Mouse (Mus musculus) heart, embryonic 13.5 days (tissue): Measurements from ENCODE around the gene Samsn1. TPM values are rescaled to one million over a fixed set of nuclear protein-coding genes. Genes with fewer than 3 reads are reported as not detected.
"Not testable (repeated sequence)": the region's sequence is repeated elsewhere in the genome, so short reads cannot be mapped to it uniquely, and the experiment has no call there.

Source experiments
- ATAC-seq: fragments of 200-750 bp; cut with Nextera tagmentation; 2 replicates; pipeline ENCODE4 v1.8.0; 2017; ENCODE audit warnings: moderate TSS enrichment; ENCODE audit not compliant: insufficient number of reproducible peaks, low FRiP score, low TSS enrichment; ENCODE audit errors: extremely low read depth
- H3K27ac ChIP-seq: fragments of 300-500 bp; sonication (generic); replicated peaks from 2 replicates; pipeline ENCODE4 v1.5.1; 2015; ENCODE audit warnings: moderate library complexity, mild to moderate bottlenecking, inconsistent platforms
- H3K27me3 ChIP-seq: fragments of 300-500 bp; sonication (generic); replicated peaks from 2 replicates; pipeline ENCODE4 v1.6.1; 2015; ENCODE audit warnings: mild to moderate bottlenecking, inconsistent platforms
- H3K36me3 ChIP-seq: fragments of 300-500 bp; sonication (generic); 2 replicates; pipeline ENCODE4 v1.6.1; 2015; ENCODE audit warnings: mild to moderate bottlenecking, inconsistent platforms
- H3K4me1 ChIP-seq: fragments of 300-500 bp; sonication (generic); 2 replicates; pipeline ENCODE4 v1.6.1; 2015; ENCODE audit warnings: inconsistent platforms
- H3K4me2 ChIP-seq: fragments of 300-500 bp; sonication (generic); 2 replicates; pipeline ENCODE4 v1.6.1; 2015; ENCODE audit warnings: inconsistent platforms, mild to moderate bottlenecking, moderate library complexity
- H3K4me3 ChIP-seq: fragments of 300-500 bp; sonication (generic); 2 replicates; pipeline ENCODE4 v1.5.1; 2015; ENCODE audit warnings: moderate library complexity, mild to moderate bottlenecking, inconsistent platforms
- H3K9ac ChIP-seq: fragments of 300-500 bp; sonication (generic); 2 replicates; pipeline ENCODE4 v1.6.1; 2015; ENCODE audit warnings: inconsistent platforms, mild to moderate bottlenecking, moderate library complexity
- H3K9me3 ChIP-seq: fragments of 300-500 bp; sonication (generic); 2 replicates; pipeline ENCODE4 v1.6.1; 2016; ENCODE audit warnings: inconsistent platforms
- WGBS: fragments of 180-500 bp; shearing (Covaris S2); methylation state at CpG from one replicate; pipeline ENCODE4 v1.1.7; 2015; ENCODE audit warnings: mixed read lengths; 5-methylcytosine and 5-hydroxymethylcytosine counted together
- polyA plus RNA-seq: library from polyadenylated mRNA; unstranded; fragments of >200 nt; fragmentation: Nextera tagmentation; extraction: Ambion mirVana; gene quantifications from 2 replicates; pipeline ENCODE4 v1.2.1, GENCODE M21; 2015

Gene Samsn1
- polyA plus RNA-seq, 1 experiment from 2014 or later, result 2.1 TPM

- H3K27ac ChIP-seq, result no peak overlapping the region
- H3K4me1 ChIP-seq, result no peaks in the 10 kb centered on the region
- no peak overlapping the region for H3K4me2 ChIP-seq
- H3K9me3 ChIP-seq, result no peaks in the 10 kb centered on the region
- H3K4me3 ChIP-seq, result no peak overlapping the region
- WGBS, result 89% methylated on average over 9 of the region's 9 CpGs
- H3K9ac ChIP-seq, result no peak overlapping the region
- no peak for ATAC-seq
- no peaks in the 10 kb centered on the region for H3K36me3 ChIP-seq
- no peaks in the 10 kb centered on the region for H3K27me3 ChIP-seq
These were observed 179.5 kb downstream of the Samsn1 start for GRCm38 (mm10) chr16:75842569-75842968.

- no peak for ATAC-seq
- Histone ChIP-seq H3K4me3 (no peak overlapping the region), H3K9me3 (no peaks in the 10 kb centered on the region), H3K9ac (no peak overlapping the region), H3K4me2 (no peak overlapping the region), H3K36me3 (no peaks in the 10 kb centered on the region), H3K27me3 (no peaks in the 10 kb centered on the region), H3K4me1 (no peaks in the 10 kb centered on the region), H3K27ac (no peak overlapping the region)
- WGBS, result 76% methylated on average over 5 of the region's 5 CpGs
These were observed 184.2 kb downstream of the Samsn1 start for GRCm38 (mm10) chr16:75837728-75838451.

- Histone ChIP-seq H3K4me1 (peaks cover 12% of the 10 kb centered on the region), H3K9ac (no peak overlapping the region), H3K9me3 (no peaks in the 10 kb centered on the region), H3K4me2 (peak overlapping the region; percentile 30), H3K4me3 (no peak overlapping the region), H3K36me3 (no peaks in the 10 kb centered on the region), H3K27ac (peak overlapping the region; percentile 68), H3K27me3 (no peaks in the 10 kb centered on the region)
- WGBS, result 30% methylated on average over 4 of the region's 4 CpGs
- no peak for ATAC-seq
These were observed 190.7 kb downstream of the Samsn1 start for GRCm38 (mm10) chr16:75831390-75831789.

- ATAC-seq, H3K27ac ChIP-seq, H3K4me3 ChIP-seq, H3K27me3 ChIP-seq, H3K9ac ChIP-seq, H3K9me3 ChIP-seq, H3K36me3 ChIP-seq, H3K4me2 ChIP-seq: not testable (repeated sequence)
- peaks cover 11% of the 10 kb centered on the region for H3K4me1 ChIP-seq
These were observed 195.1 kb downstream of the Samsn1 start for GRCm38 (mm10) chr16:75826949-75827348.

GRCm38 (mm10) chr16:75826498-75826897, 195.6 kb downstream of the Samsn1 start:
- no peak overlapping the region for H3K4me3 ChIP-seq
- H3K27ac ChIP-seq, result no peak overlapping the region
- no peaks in the 10 kb centered on the region for H3K27me3 ChIP-seq
- H3K9me3 ChIP-seq, result no peaks in the 10 kb centered on the region
- ATAC-seq, result no peak
- H3K4me2 ChIP-seq, result no peak overlapping the region
- no peak overlapping the region for H3K9ac ChIP-seq
- peaks cover 6% of the 10 kb centered on the region for H3K4me1 ChIP-seq
- no peaks in the 10 kb centered on the region for H3K36me3 ChIP-seq

GRCm38 (mm10) chr16:75823226-75823625, 198.9 kb downstream of the Samsn1 start:
- no peaks in the 10 kb centered on the region for H3K9me3 ChIP-seq
- H3K27me3 ChIP-seq, result no peaks in the 10 kb centered on the region
- H3K27ac ChIP-seq, result no peak overlapping the region
- no peaks in the 10 kb centered on the region for H3K4me1 ChIP-seq
- H3K36me3 ChIP-seq, result no peaks in the 10 kb centered on the region
- H3K9ac ChIP-seq, result no peak overlapping the region
- no peak for ATAC-seq
- WGBS, result 78% methylated on average over 6 of the region's 6 CpGs
- H3K4me3 ChIP-seq, result no peak overlapping the region
- H3K4me2 ChIP-seq, result no peak overlapping the region

GRCm38 (mm10) chr16:75820963-75821362, 201.1 kb downstream of the Samsn1 start:
- no peak overlapping the region for H3K27ac ChIP-seq
- H3K4me1 ChIP-seq, result no peaks in the 10 kb centered on the region
- ATAC-seq, result no peak
- no peaks in the 10 kb centered on the region for H3K27me3 ChIP-seq
- no peaks in the 10 kb centered on the region for H3K36me3 ChIP-seq
- no peaks in the 10 kb centered on the region for H3K9me3 ChIP-seq
- H3K4me2 ChIP-seq, result no peak overlapping the region
- 71% methylated on average over 3 of the region's 3 CpGs for WGBS
- no peak overlapping the region for H3K9ac ChIP-seq
- no peak overlapping the region for H3K4me3 ChIP-seq
